Comparison of ENCODE assay signal across 9 mouse cellular contexts in the genomic region with DNA sequence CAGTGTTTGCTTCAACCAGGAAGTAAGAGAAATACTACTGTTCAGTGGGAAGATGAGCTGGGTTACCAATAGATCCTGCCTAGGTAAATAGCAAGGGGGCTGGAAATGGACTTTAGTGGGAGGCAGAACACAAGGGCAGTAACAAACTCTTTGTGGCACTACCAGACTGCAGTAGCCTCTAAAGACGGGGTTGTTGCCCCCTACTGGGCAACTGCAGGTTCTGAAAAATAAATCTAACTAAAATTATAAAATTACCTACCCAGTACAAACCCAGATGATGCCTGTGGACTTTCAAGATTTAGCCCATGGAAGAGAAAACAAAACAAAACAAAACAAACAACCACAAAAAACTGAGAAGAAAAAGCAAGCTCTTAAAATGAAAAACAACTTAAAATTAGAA. TPM values are rescaled to one million over a fixed set of nuclear protein-coding genes. Genes with fewer than 3 reads are reported as not detected.
DNase-seq lines count a peak whose midpoint lies in the region; TF ChIP-seq lines count a peak whose summit lies in the region.
"Had no signal": no experiment of that assay in that cellular context is flagged by ENCODE, and none has a peak within 500 bp of the region (broad histone marks: within the 10 kb centered on the region; RNA-seq: fewer than 3 reads in every experiment).

No protein-coding gene starts in this region.

- no peak for TF ChIP-seq EP300 in heart, adult 2 months (IDR thresholded peaks at IDR 0.05; ENCODE audit: insufficient read depth, low read depth, low read length)

- H3K4me3 ChIP-seq in heart, adult 2 months: no peak overlapping the region
- no peak overlapping the region for H3K4me3 ChIP-seq in bone marrow macrophage, adult 2 months (ENCODE audit: insufficient read depth, low read length)
- H3K4me3 ChIP-seq: lung, embryonic 15.5 days had no signal

- no peak overlapping the region for H3K27ac ChIP-seq in heart, adult 2 months
- peak overlapping the region; percentile 47 for H3K27ac ChIP-seq in bone marrow macrophage, adult 2 months (ENCODE audit: insufficient read depth, low read depth, low read length)
- H3K27ac ChIP-seq: lung, embryonic 15.5 days had no signal

- H3K36me3 ChIP-seq in heart, adult 2 months (ENCODE audit: control insufficient read depth, insufficient read depth, low read length): no peaks in the 10 kb centered on the region; the same call in 1 of the 2 replicates

- no peaks in the 10 kb centered on the region; the same call in 1 of the 2 replicates for H3K4me1 ChIP-seq in heart, adult 2 months (ENCODE audit: control insufficient read depth, insufficient read depth, low read length)
- peaks cover 15% of the 10 kb centered on the region for H3K4me1 ChIP-seq in bone marrow macrophage, adult 2 months (ENCODE audit: control insufficient read depth, insufficient read depth, low read length)
- H3K4me1 ChIP-seq: lung, embryonic 15.5 days had no signal

- H3K9ac ChIP-seq in heart, adult 2 months (ENCODE audit: low read depth, low read length): no peak overlapping the region
- H3K9ac ChIP-seq: lung, embryonic 15.5 days had no signal

- intact Hi-C loops in heart, adult 2 months (cut with DNase I): no loop called here

- no peaks in the 10 kb centered on the region for H3K79me2 ChIP-seq in heart, adult 2 months (replicated peaks; ENCODE audit: control insufficient read depth, insufficient read depth, low read length)

- DNase-seq in heart, adult 2 months: no peak
- DNase-seq in heart, adult 18-20 months: no peak
- DNase-seq in lung, postnatal 10 days: peak; percentile 8
- no peak for DNase-seq in lung, postnatal 25 days (ENCODE audit: low spot score)
- DNase-seq in retina, embryonic 14.5 days (ENCODE audit: low spot score): peak; percentile 45
- no peak for DNase-seq in frontal cortex, postnatal 36 days (ENCODE audit: low spot score in 2 of 2)
- no peak for DNase-seq in natural killer cell, adult 2 months (ENCODE audit: low spot score in 2 of 2)

- no peak for TF ChIP-seq POLR2A in heart, adult 2 months (IDR thresholded peaks at IDR 0.05; ENCODE audit: insufficient read depth, low read depth, low read length)
- no peak for TF ChIP-seq POLR2A in bone marrow macrophage, adult 2 months (IDR thresholded peaks at IDR 0.05; ENCODE audit: borderline replicate concordance, low read depth, low read length)

- H3K27me3 ChIP-seq in heart, adult 2 months (ENCODE audit: control insufficient read depth, insufficient read depth, low read length): no peaks in the 10 kb centered on the region
- H3K27me3 ChIP-seq: lung, embryonic 15.5 days had no signal

- 29% methylated on average over 1 of the region's 1 CpGs for WGBS in heart, adult 2 months

- TF ChIP-seq CTCF in heart, adult 2 months (IDR thresholded peaks at IDR 0.05): peak; percentile 57
- peak; percentile 41; the same call in 1 of the 2 replicates for TF ChIP-seq CTCF in bone marrow macrophage, adult 2 months (IDR thresholded peaks at IDR 0.05; ENCODE audit: low read depth, low read length)

RNA-seq across cellular contexts. Expression of a gene that starts 20.6 kb away (rescaled TPM):
- total RNA-seq in heart, adult 2 months (2021): 10 to 100 TPM; 12.4 to 12.8 TPM
- 4.3 and 7.5 TPM in 2 replicates for polyA plus RNA-seq in heart, adult 2 months (2012; rRNA removed)
- 10 to 100 TPM; 12.5 to 14.1 TPM for total RNA-seq in heart, adult 18-20 months (2021)
- polyA plus RNA-seq in bone marrow macrophage, adult 2 months (2012; ENCODE audit: insufficient read depth, insufficient read length, missing spikeins): 22.9 and 23.1 TPM in 2 replicates

RNA-seq across cellular contexts. Expression of a gene that starts 20.8 kb away (rescaled TPM):
- 10 to 100 TPM; 79.3 to 86.8 TPM for total RNA-seq in heart, adult 2 months (2021)
- polyA plus RNA-seq in heart, adult 2 months (2012; rRNA removed): 48.2 and 74.2 TPM in 2 replicates
- 10 to 100 TPM; 90.1 to 98.7 TPM for total RNA-seq in heart, adult 18-20 months (2021)
- 102 and 103 TPM in 2 replicates for polyA plus RNA-seq in bone marrow macrophage, adult 2 months (2012; ENCODE audit: insufficient read depth, insufficient read length, missing spikeins)

RNA-seq across cellular contexts. Expression of a gene that starts 38.5 kb away (rescaled TPM):
- total RNA-seq in heart, adult 2 months (2021): not detected
- polyA plus RNA-seq in heart, adult 2 months (2012; rRNA removed): not detected in 2 replicates
- total RNA-seq in heart, adult 18-20 months (2021): not detected
- 1.2 and 2.2 TPM in 2 replicates for polyA plus RNA-seq in bone marrow macrophage, adult 2 months (2012; ENCODE audit: insufficient read depth, insufficient read length, missing spikeins)

Comparison
In these comparisons a context has a peak if more than half of its experiments do, and no peak if none do; other contexts are left out.
1. DNase-seq: peak in lung, postnatal 10 days (single experiment) and retina, embryonic 14.5 days (single experiment); none in heart, adult 2 months (0 of 2), heart, adult 18-20 months (0 of 2), lung, postnatal 25 days (single experiment), frontal cortex, postnatal 36 days (0 of 2) and natural killer cell, adult 2 months (0 of 2).